Mouse (Mus musculus) frontal cortex, adult (tissue): ENCODE data around the gene Tmub2.
"Not testable (repeated sequence)": the region's sequence is repeated elsewhere in the genome, so short reads cannot be mapped to it uniquely, and the experiment has no call there.

Experiments
- ATAC-seq: cut with Nextera tagmentation; 2 replicates; pipeline ENCODE4 v1.9.2; 2017; ENCODE audit warnings: mild to moderate bottlenecking, moderate library complexity, mixed read lengths; ENCODE audit not compliant: low TSS enrichment

Gene Tmub2

GRCm38 (mm10) chr11:102277754-102278153 lies 7.0 kb upstream of the Tmub2 start:
- no peak for ATAC-seq

GRCm38 (mm10) chr11:102279595-102279994 lies 5.1 kb upstream of the Tmub2 start:
- ATAC-seq, result no peak

- not testable (repeated sequence) for ATAC-seq
Measured at GRCm38 (mm10) chr11:102280267-102280666, 4.5 kb upstream of the Tmub2 start.

- no peak for ATAC-seq
Measured at GRCm38 (mm10) chr11:102283922-102284321, 809 bp upstream of the Tmub2 start.

- ATAC-seq, result peak; percentile 35
Measured at GRCm38 (mm10) chr11:102285095-102285834, 534 bp downstream of the Tmub2 start.

GRCm38 (mm10) chr11:102287485-102287884 lies 2.8 kb downstream of the Tmub2 start:
- ATAC-seq, result no peak

GRCm38 (mm10) chr11:102288027-102288804 lies 3.5 kb downstream of the Tmub2 start:
- ATAC-seq, result no peak

- ATAC-seq, result no peak
Measured at GRCm38 (mm10) chr11:102288913-102289312, 4.2 kb downstream of the Tmub2 start.

GRCm38 (mm10) chr11:102289511-102290100 lies 4.9 kb downstream of the Tmub2 start:
- ATAC-seq, result no peak

- ATAC-seq, result no peak
Measured at GRCm38 (mm10) chr11:102290141-102290540, 5.4 kb downstream of the Tmub2 start.

- no peak for ATAC-seq
Measured at GRCm38 (mm10) chr11:102291051-102291535, 6.4 kb downstream of the Tmub2 start.

GRCm38 (mm10) chr11:102293971-102294370 lies 9.2 kb downstream of the Tmub2 start:
- no peak for ATAC-seq

- no peak for ATAC-seq
Measured at GRCm38 (mm10) chr11:102294416-102294815, 9.7 kb downstream of the Tmub2 start.

GRCm38 (mm10) chr11:102294887-102295597 lies 10.3 kb downstream of the Tmub2 start:
- peak; percentile 17; the same call in 1 of the 2 replicates for ATAC-seq

GRCm38 (mm10) chr11:102295598-102296471 lies 11.1 kb downstream of the Tmub2 start:
- no peak for ATAC-seq

GRCm38 (mm10) chr11:102296491-102297472 lies 12.1 kb downstream of the Tmub2 start, which contains the start of gene Atxn7l3:
Gene Atxn7l3 (minus strand): TSS chr11:102296631.
- peak; percentile 91 for ATAC-seq

GRCm38 (mm10) chr11:102297577-102298556 lies 13.1 kb downstream of the Tmub2 start:
- ATAC-seq, result 0 out of 2 replicates have a peak, but pooled peaks have one; percentile 5

GRCm38 (mm10) chr11:102299839-102300238 lies 15.1 kb downstream of the Tmub2 start:
- no peak for ATAC-seq
